Mouse (Mus musculus) bone marrow macrophage, adult 2 months (primary cell): ENCODE data around the gene Arpp19.

ENCODE experiments used
- CTCF ChIP-seq: IDR thresholded peaks from 2 replicates; pipeline ENCODE4 v1.5.1; 2012; ENCODE audit warnings: low read depth, mild to moderate bottlenecking, low read length, moderate library complexity
- POLR2A ChIP-seq: IDR thresholded peaks from 2 replicates; pipeline ENCODE4 v1.6.1; 2012; ENCODE audit warnings: mild to moderate bottlenecking, low read depth, low read length, borderline replicate concordance

GRCm38 (mm10) chr9:74996349-74996748, 41.1 kb upstream of the Arpp19 start:
- TF ChIP-seq POLR2A (no peak), CTCF (no peak)
